In genomic region chr11:88618732-88619309, GRCm38 (mm10) we compare ENCODE assay signal across 7 mouse cellular contexts.
DNase-seq lines count a peak whose midpoint lies in the region; ATAC-seq and TF ChIP-seq lines count a peak whose summit lies in the region.

No protein-coding gene starts in this region.

- no peak overlapping the region for H3K4me2 ChIP-seq in heart, postnatal 0 days (ENCODE audit: low read depth, low read length)
- 0 out of 2 replicates have a peak overlapping the region, but pooled peaks have one; percentile 31 for H3K4me2 ChIP-seq in kidney, postnatal 0 days (ENCODE audit: low read length)
- no peak overlapping the region for H3K4me2 ChIP-seq in midbrain, embryonic 11.5 days

- H3K27ac ChIP-seq in forebrain, embryonic 10.5 days, result peak overlapping the region; percentile 76
- H3K27ac ChIP-seq in heart, postnatal 0 days (ENCODE audit: low read depth), result peak overlapping the region; percentile 50
- H3K27ac ChIP-seq in kidney, postnatal 0 days, result peak overlapping the region; percentile 88
- no peak overlapping the region; the same call in 1 of the 2 replicates for H3K27ac ChIP-seq in midbrain, embryonic 11.5 days (ENCODE audit: low read depth, low read length)

- no peak overlapping the region; the same call in 1 of the 2 replicates for H3K4me3 ChIP-seq in G1E (ENCODE audit: low read depth, low read length)
- H3K4me3 ChIP-seq in forebrain, embryonic 10.5 days, result no peak overlapping the region
- H3K4me3 ChIP-seq in heart, postnatal 0 days (ENCODE audit: low read depth, low read length), result no peak overlapping the region
- no peak overlapping the region for H3K4me3 ChIP-seq in kidney, postnatal 0 days (replicated peaks; ENCODE audit: low read depth, low read length)
- no peak overlapping the region for H3K4me3 ChIP-seq in midbrain, embryonic 11.5 days (ENCODE audit: low read depth, low read length)

- H3K27me3 ChIP-seq in G1E (ENCODE audit: insufficient read depth, low read length), result no peaks in the 10 kb centered on the region
- H3K27me3 ChIP-seq in forebrain, embryonic 10.5 days (ENCODE audit: poor library complexity, severe bottlenecking), result no peaks in the 10 kb centered on the region
- H3K27me3 ChIP-seq in heart, postnatal 0 days (ENCODE audit: control insufficient read depth, insufficient read depth, low read length), result no peaks in the 10 kb centered on the region
- no peaks in the 10 kb centered on the region for H3K27me3 ChIP-seq in kidney, postnatal 0 days (ENCODE audit: insufficient read depth, low read length)
- no peaks in the 10 kb centered on the region for H3K27me3 ChIP-seq in midbrain, embryonic 11.5 days (ENCODE audit: control insufficient read depth, insufficient read depth, low read length)

- H3K9me3 ChIP-seq in G1E (replicated peaks), result no peaks in the 10 kb centered on the region
- no peaks in the 10 kb centered on the region for H3K9me3 ChIP-seq in forebrain, embryonic 10.5 days
- H3K9me3 ChIP-seq in heart, postnatal 0 days (replicated peaks; ENCODE audit: control insufficient read depth, low read length), result no peaks in the 10 kb centered on the region
- no peaks in the 10 kb centered on the region for H3K9me3 ChIP-seq in kidney, postnatal 0 days (replicated peaks; ENCODE audit: low read length)
- no peaks in the 10 kb centered on the region for H3K9me3 ChIP-seq in midbrain, embryonic 11.5 days (ENCODE audit: control insufficient read depth, low read length)

- no peak for TF ChIP-seq EP300 in heart, postnatal 0 days (IDR thresholded peaks at IDR 0.05; ENCODE audit: low read depth)

- 0 out of 2 replicates have a peak, but pooled peaks have one; percentile 17 for ATAC-seq in G1E (ENCODE audit: extremely low read depth, insufficient number of reproducible peaks, low FRiP score, poor library complexity, severe bottlenecking)
- 0 out of 2 replicates have a peak, but pooled peaks have one; percentile 25 for ATAC-seq in heart, postnatal 0 days (ENCODE audit: insufficient read depth, low read depth)
- peak; percentile 29 for ATAC-seq in kidney, postnatal 0 days (replicated peaks; ENCODE audit: low FRiP score, low read depth)
- ATAC-seq in midbrain, embryonic 11.5 days (ENCODE audit: low FRiP score), result no peak

- TF ChIP-seq CTCF in G1E (IDR thresholded peaks at IDR 0.05; ENCODE audit: low read depth, low read length), result no peak
- TF ChIP-seq CTCF in heart, postnatal 0 days (IDR thresholded peaks at IDR 0.05; ENCODE audit: low read depth), result 0 out of 2 replicates have a peak, but pooled peaks have one; percentile 11
- peak; percentile 50; the same call in 1 of the 2 replicates for TF ChIP-seq CTCF in kidney, postnatal 0 days (IDR thresholded peaks at IDR 0.05; ENCODE audit: low read depth)

- peaks cover 60% of the 10 kb centered on the region for H3K36me3 ChIP-seq in G1E (replicated peaks)
- H3K36me3 ChIP-seq in forebrain, embryonic 10.5 days (replicated peaks), result peaks cover 50% of the 10 kb centered on the region
- H3K36me3 ChIP-seq in heart, postnatal 0 days (replicated peaks; ENCODE audit: control insufficient read depth, insufficient read depth, low read length), result no peaks in the 10 kb centered on the region
- H3K36me3 ChIP-seq in kidney, postnatal 0 days (ENCODE audit: insufficient read depth, low read length), result no peaks in the 10 kb centered on the region
- 0 out of 2 replicates have a peak, but pooled peaks cover 2% of the 10 kb centered on the region for H3K36me3 ChIP-seq in midbrain, embryonic 11.5 days (ENCODE audit: control insufficient read depth, insufficient read depth, low read length)

- peaks cover 80% of the 10 kb centered on the region for H3K4me1 ChIP-seq in G1E (ENCODE audit: insufficient read depth, low read depth, low read length)
- H3K4me1 ChIP-seq in forebrain, embryonic 10.5 days, result peaks cover 81% of the 10 kb centered on the region
- peaks cover 68% of the 10 kb centered on the region for H3K4me1 ChIP-seq in heart, postnatal 0 days (ENCODE audit: control insufficient read depth, insufficient read depth)
- peaks cover 75% of the 10 kb centered on the region for H3K4me1 ChIP-seq in kidney, postnatal 0 days (replicated peaks; ENCODE audit: insufficient read depth, low read length)
- peaks cover 50% of the 10 kb centered on the region for H3K4me1 ChIP-seq in midbrain, embryonic 11.5 days (ENCODE audit: control insufficient read depth, insufficient read depth, low read length)

- 54% methylated on average over 9 of the region's 9 CpGs for WGBS in forebrain, embryonic 10.5 days
- WGBS in heart, postnatal 0 days, result 45% methylated on average over 9 of the region's 9 CpGs
- 13% methylated on average over 9 of the region's 9 CpGs for WGBS in kidney, postnatal 0 days
- WGBS in midbrain, embryonic 11.5 days, result 65% methylated on average over 9 of the region's 9 CpGs

- H3K9ac ChIP-seq in heart, postnatal 0 days (replicated peaks; ENCODE audit: low read depth, low read length), result no peak overlapping the region
- no peak overlapping the region for H3K9ac ChIP-seq in kidney, postnatal 0 days (ENCODE audit: low read depth, low read length)
- H3K9ac ChIP-seq in midbrain, embryonic 11.5 days (ENCODE audit: low read length), result 0 out of 2 replicates have a peak overlapping the region, but pooled peaks have one; percentile 9

- DNase-seq in G1E (ENCODE audit: low spot score), result no peak
- DNase-seq in forebrain, embryonic 10.5 days (ENCODE audit: extremely low spot score, low spot score), result no peak
- no peak for DNase-seq in heart, postnatal 0 days (ENCODE audit: low spot score)
- DNase-seq in kidney, postnatal 0 days (ENCODE audit: low spot score), result no peak
- DNase-seq in midbrain, embryonic 11.5 days (ENCODE audit: low spot score, missing footprints), result no peak
- peak; percentile 80 for DNase-seq in thymus, postnatal 0 days (ENCODE audit: low spot score)
- no peak for DNase-seq in left cerebral cortex, postnatal 4 days

- intact Hi-C loops in left cerebral cortex, postnatal 4 days (cut with DNase I), result no loop called here
